Mouse (Mus musculus): ENCODE data around the gene Cacng4. TPM values are rescaled to one million over a fixed set of nuclear protein-coding genes. Genes with fewer than 3 reads are reported as not detected.

Cacng4 gene
- total RNA-seq, 1 experiment: 0.98 TPM

DNA sequence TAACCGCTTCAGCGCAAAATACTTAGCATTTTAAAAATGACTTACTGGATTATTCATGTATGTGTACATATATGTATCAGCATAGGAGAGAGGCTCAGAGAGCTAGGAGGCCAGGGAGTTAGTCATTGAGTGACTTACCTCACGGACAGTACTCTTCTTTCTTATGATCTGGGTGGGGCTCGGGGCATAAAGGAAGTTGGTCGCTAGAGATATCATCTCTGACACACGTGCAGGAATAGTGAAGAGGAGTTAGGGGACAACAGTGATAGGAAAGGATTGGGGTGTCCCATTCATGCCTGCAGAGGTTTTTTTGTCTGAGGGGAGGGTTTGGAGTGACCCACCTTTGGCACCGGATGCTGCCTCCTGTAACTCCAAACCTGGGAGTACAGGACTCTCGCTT is 69.8 kb downstream of the Cacng4 start:
- in situ Hi-C loops (cut with MboI; ENCODE audit: low sequenced_read_pairs in 2 of 2, unreplicated experiment in 2 of 2): no loop called here
- 0 out of 2 replicates have a peak, but pooled peaks cover 2% of the 10 kb centered on the region for H3K9me3 ChIP-seq (ENCODE audit: control insufficient read depth, insufficient read depth, low read depth, low read length)

DNA sequence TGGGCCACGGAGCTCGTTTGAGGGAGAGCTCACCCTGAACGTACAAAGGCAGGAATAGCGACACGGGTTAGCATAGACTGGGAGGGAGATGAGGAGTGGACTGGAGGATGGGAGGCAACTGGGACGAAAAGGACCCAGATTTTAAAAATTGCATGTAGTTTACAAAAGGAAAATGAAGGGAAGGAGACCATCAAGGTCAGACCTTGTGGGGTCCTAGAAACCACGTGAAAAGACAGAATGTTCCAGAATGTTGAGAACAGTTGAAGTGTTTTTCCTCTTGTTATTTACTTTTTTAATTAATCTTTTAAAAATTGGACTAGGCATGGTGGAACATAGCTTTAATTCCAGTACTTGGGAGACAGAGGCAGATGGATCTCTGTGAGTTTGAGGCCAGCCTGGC is 73.3 kb downstream of the Cacng4 start:
- Histone ChIP-seq H3K27ac (ENCODE audit: insufficient read depth, low read depth, low read length, poor library complexity, severe bottlenecking) (no peak overlapping the region), H3K4me1 (ENCODE audit: control insufficient read depth in 2 of 2, insufficient read depth in 2 of 2, low read length in 2 of 2, poor library complexity in 1 of 2) (peaks cover 0 to 1% of the 10 kb centered on the region in 2 experiments; a peak in 1 of 4 replicates), H3K36me3 (ENCODE audit: control insufficient read depth, insufficient read depth, low read length, poor library complexity, severe bottlenecking) (no peaks in the 10 kb centered on the region), H3K9ac (ENCODE audit: insufficient read depth, low read depth, low read length, poor library complexity, severe bottlenecking) (no peak overlapping the region), H3K4me3 (ENCODE audit: insufficient read depth in 1 of 2, low read depth in 1 of 2, low read length in 2 of 2, poor library complexity in 1 of 2, severe bottlenecking in 1 of 2) (no peak overlapping the region), H3K9me3 (ENCODE audit: control insufficient read depth, insufficient read depth, low read depth, low read length) (0 out of 2 replicates have a peak, but pooled peaks cover 2% of the 10 kb centered on the region)
- in situ Hi-C loops (cut with MboI; ENCODE audit: low sequenced_read_pairs in 2 of 2, unreplicated experiment in 2 of 2): no loop called here
- TF ChIP-seq HCFC1 (IDR thresholded peaks at IDR 0.05; ENCODE audit: borderline replicate concordance, insufficient read depth, low read length) (no peak), ZC3H11A (IDR thresholded peaks at IDR 0.05; ENCODE audit: borderline replicate concordance, low read depth, low read length) (no peak), CHD2 (IDR thresholded peaks at IDR 0.05; ENCODE audit: low read depth, low read length) (no peak), MAFK (IDR thresholded peaks at IDR 0.05; ENCODE audit: insufficient read depth, low read depth, low read length) (no peak), ZNF384 (IDR thresholded peaks at IDR 0.05; ENCODE audit: low read depth, low read length) (no peak)
- DNase-seq (ENCODE audit: low read depth, low spot score): no peak

More for the DNA sequence above, 69.8 kb downstream of the Cacng4 start:
- Histone ChIP-seq H3K36me3 (ENCODE audit: control insufficient read depth, insufficient read depth, low read length, poor library complexity, severe bottlenecking) (no peaks in the 10 kb centered on the region), H3K4me1 (ENCODE audit: control insufficient read depth in 2 of 2, insufficient read depth in 2 of 2, low read length in 2 of 2, poor library complexity in 1 of 2) (no peaks in the 10 kb centered on the region), H3K4me3 (ENCODE audit: insufficient read depth in 1 of 2, low read depth in 1 of 2, low read length in 2 of 2, poor library complexity in 1 of 2, severe bottlenecking in 1 of 2) (no peak overlapping the region), H3K27ac (ENCODE audit: insufficient read depth, low read depth, low read length, poor library complexity, severe bottlenecking) (no peak overlapping the region), H3K9ac (ENCODE audit: insufficient read depth, low read depth, low read length, poor library complexity, severe bottlenecking) (no peak overlapping the region)
- TF ChIP-seq ZNF384 (IDR thresholded peaks at IDR 0.05; ENCODE audit: low read depth, low read length) (no peak), MAFK (IDR thresholded peaks at IDR 0.05; ENCODE audit: insufficient read depth, low read depth, low read length) (no peak), ZC3H11A (IDR thresholded peaks at IDR 0.05; ENCODE audit: borderline replicate concordance, low read depth, low read length) (no peak), HCFC1 (IDR thresholded peaks at IDR 0.05; ENCODE audit: borderline replicate concordance, insufficient read depth, low read length) (no peak), CHD2 (IDR thresholded peaks at IDR 0.05; ENCODE audit: low read depth, low read length) (no peak)
- DNase-seq (ENCODE audit: low read depth, low spot score): no peak

DNA sequence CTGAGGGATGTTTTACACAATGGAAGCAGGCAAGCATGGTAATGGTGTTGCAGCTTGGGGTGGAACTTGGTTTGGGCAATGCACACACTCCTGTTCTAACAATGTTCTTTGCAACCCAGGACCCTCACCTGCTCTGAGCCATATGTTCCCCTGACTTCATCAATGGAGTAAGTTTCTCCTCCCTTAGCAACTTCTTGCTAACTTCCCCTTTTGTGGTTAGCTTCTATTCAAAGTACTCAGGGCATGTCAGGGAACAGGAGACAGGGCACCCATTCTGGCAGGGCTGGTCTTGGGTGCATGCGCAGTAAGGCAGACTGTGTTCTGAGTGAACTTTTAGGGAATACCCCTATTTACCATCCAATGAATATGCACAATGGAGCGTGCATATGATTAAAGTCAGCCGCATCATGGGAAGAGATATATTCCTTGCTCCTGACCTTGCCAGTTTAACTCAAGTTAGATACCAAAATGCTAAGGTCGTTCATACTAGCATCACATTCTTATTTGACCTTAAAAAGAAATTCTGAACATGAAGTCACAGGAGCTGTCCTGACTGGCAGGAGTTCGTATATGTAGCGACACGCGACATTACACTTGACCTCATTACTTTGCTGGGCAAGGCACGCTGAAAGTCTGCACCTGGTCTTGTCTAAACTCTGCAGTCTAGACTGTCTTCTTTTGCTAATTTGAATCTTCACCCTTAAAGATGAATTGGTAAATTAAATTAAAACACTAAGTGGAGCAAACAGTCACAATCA is 73.9 kb downstream of the Cacng4 start:
- no peak for TF ChIP-seq ZNF384 (IDR thresholded peaks at IDR 0.05; ENCODE audit: low read depth, low read length)
- no peak for TF ChIP-seq HCFC1 (IDR thresholded peaks at IDR 0.05; ENCODE audit: borderline replicate concordance, insufficient read depth, low read length)
- no peak for TF ChIP-seq ZC3H11A (IDR thresholded peaks at IDR 0.05; ENCODE audit: borderline replicate concordance, low read depth, low read length)
- no peak for TF ChIP-seq MAFK (IDR thresholded peaks at IDR 0.05; ENCODE audit: insufficient read depth, low read depth, low read length)
- DNase-seq (ENCODE audit: low read depth, low spot score): no peak
- Histone ChIP-seq H3K9ac (ENCODE audit: insufficient read depth, low read depth, low read length, poor library complexity, severe bottlenecking) (no peak overlapping the region), H3K4me3 (ENCODE audit: insufficient read depth in 1 of 2, low read depth in 1 of 2, low read length in 2 of 2, poor library complexity in 1 of 2, severe bottlenecking in 1 of 2) (no peak overlapping the region), H3K36me3 (ENCODE audit: control insufficient read depth, insufficient read depth, low read length, poor library complexity, severe bottlenecking) (no peaks in the 10 kb centered on the region), H3K27ac (ENCODE audit: insufficient read depth, low read depth, low read length, poor library complexity, severe bottlenecking) (no peak overlapping the region), H3K4me1 (ENCODE audit: control insufficient read depth in 2 of 2, insufficient read depth in 2 of 2, low read length in 2 of 2, poor library complexity in 1 of 2) (peaks cover 0 to 1% of the 10 kb centered on the region in 2 experiments; a peak in 1 of 4 replicates), H3K9me3 (ENCODE audit: control insufficient read depth, insufficient read depth, low read depth, low read length) (0 out of 2 replicates have a peak, but pooled peaks cover 2% of the 10 kb centered on the region)
- in situ Hi-C loops (cut with MboI; ENCODE audit: low sequenced_read_pairs in 2 of 2, unreplicated experiment in 2 of 2): no loop called here

DNA sequence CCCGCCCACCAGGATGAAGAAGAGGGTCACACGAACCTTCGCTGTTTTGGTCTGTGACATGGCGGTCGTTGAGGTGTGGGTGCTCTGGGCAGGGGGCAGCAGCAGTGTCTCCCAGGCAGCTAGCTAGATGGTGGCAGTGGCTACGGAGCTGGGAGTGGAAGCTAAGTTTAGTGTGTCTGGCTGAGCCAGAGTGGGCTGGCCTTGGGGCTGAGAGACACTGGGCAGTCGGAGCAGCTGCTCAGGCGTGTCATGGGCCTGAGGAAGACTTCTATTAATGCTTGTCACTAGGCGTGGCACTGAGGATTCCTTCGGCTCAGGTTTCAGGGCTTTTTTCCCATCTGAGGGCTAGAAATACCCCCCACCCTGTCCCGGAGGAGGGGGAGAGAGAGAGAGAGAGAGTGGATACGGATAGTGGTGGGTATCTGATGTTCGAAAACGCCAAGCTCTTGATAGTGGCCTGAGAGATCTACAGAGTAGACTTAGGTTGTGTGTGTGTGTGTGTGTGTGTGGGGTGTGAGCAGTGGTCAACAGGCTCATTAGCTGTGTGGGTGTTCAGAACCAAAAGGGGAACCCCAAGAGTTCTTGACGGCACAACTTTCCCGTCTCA is 77.9 kb downstream of the Cacng4 start, which contains the start of gene Cacng1:
Cacng1 (minus strand) TSS at position 191 of the 607 bp plus-strand sequence.
- no peak for DNase-seq (ENCODE audit: low read depth, low spot score)
- H3K9me3 ChIP-seq (ENCODE audit: control insufficient read depth, insufficient read depth, low read depth, low read length): 0 out of 2 replicates have a peak, but pooled peaks cover 2% of the 10 kb centered on the region
- H3K9ac ChIP-seq (ENCODE audit: insufficient read depth, low read depth, low read length, poor library complexity, severe bottlenecking): peak within 1 kb of the TSS; percentile 37; the same call in 1 of the 2 replicates
- TF ChIP-seq CHD2 (IDR thresholded peaks at IDR 0.05; ENCODE audit: low read depth, low read length) (no peak), ZNF384 (IDR thresholded peaks at IDR 0.05; ENCODE audit: low read depth, low read length) (no peak), HCFC1 (IDR thresholded peaks at IDR 0.05; ENCODE audit: borderline replicate concordance, insufficient read depth, low read length) (no peak), ZC3H11A (IDR thresholded peaks at IDR 0.05; ENCODE audit: borderline replicate concordance, low read depth, low read length) (no peak), MAFK (IDR thresholded peaks at IDR 0.05; ENCODE audit: insufficient read depth, low read depth, low read length) (no peak)
- H3K36me3 ChIP-seq (ENCODE audit: control insufficient read depth, insufficient read depth, low read length, poor library complexity, severe bottlenecking): no peaks in the 10 kb centered on the region
- H3K27ac ChIP-seq (ENCODE audit: insufficient read depth, low read depth, low read length, poor library complexity, severe bottlenecking): no peak within 1 kb of the TSS
- H3K4me1 ChIP-seq (ENCODE audit: control insufficient read depth in 2 of 2, insufficient read depth in 2 of 2, low read length in 2 of 2, poor library complexity in 1 of 2): peaks cover 0 to 1% of the 10 kb centered on the region in 2 experiments; a peak in 1 of 4 replicates
- peak within 1 kb of the TSS; percentile 21 to 51; a peak in 3 of 4 replicates for H3K4me3 ChIP-seq (ENCODE audit: insufficient read depth in 1 of 2, low read depth in 1 of 2, low read length in 2 of 2, poor library complexity in 1 of 2, severe bottlenecking in 1 of 2)
- in situ Hi-C loops (cut with MboI; ENCODE audit: low sequenced_read_pairs in 2 of 2, unreplicated experiment in 2 of 2): no loop called here

Data from ES-E14 (cell line).